8 mouse cellular contexts compared by ENCODE assay signal in genomic region chr4:118566161-118566676, GRCm38 (mm10). TPM values are rescaled to one million over a fixed set of nuclear protein-coding genes. Genes with fewer than 3 reads are reported as not detected.
DNase-seq lines count a peak whose midpoint lies in the region; TF ChIP-seq lines count a peak whose summit lies in the region.
"Had no signal": no experiment of that assay in that cellular context is flagged by ENCODE, and none has a peak within 500 bp of the region (broad histone marks: within the 10 kb centered on the region; RNA-seq: fewer than 3 reads in every experiment).

No protein-coding gene starts in this region.

- DNase-seq in left cerebral cortex, adult 11 months (ENCODE audit: low spot score) = peak; percentile 48
- no peak for DNase-seq in left cerebral cortex, postnatal 10 days (ENCODE audit: extremely low spot score in 1 of 2, low spot score in 2 of 2)
- peak; percentile 61 for DNase-seq in ES-E14 (ENCODE audit: low read depth, low spot score)
- DNase-seq in adrenal gland, postnatal 14 days = peak; percentile 71
- DNase-seq in heart, postnatal 14 days = peak; percentile 51 to 71
- DNase-seq in left cerebral cortex, postnatal 4 days = peak; percentile 38
- DNase-seq in retina, postnatal 7 days (ENCODE audit: low read depth, low spot score) = peak; percentile 33

- intact Hi-C loops in left cerebral cortex, postnatal 10 days (cut with DNase I) = no loop called here
- intact Hi-C loops in heart, postnatal 14 days (cut with DNase I) = loop anchor here (5.0 kb wide), 1 partner anchor 159 kb away; the partner anchor contains the start of genes Med8 and Szt2
- intact Hi-C loops in left cerebral cortex, postnatal 4 days (cut with DNase I) = no loop called here

- H3K9me3 ChIP-seq in ES-E14 (ENCODE audit: control insufficient read depth, insufficient read depth, low read depth, low read length) = no peaks in the 10 kb centered on the region

- H3K4me3 ChIP-seq in ES-E14 (ENCODE audit: insufficient read depth in 1 of 2, low read depth in 1 of 2, low read length in 2 of 2, poor library complexity in 1 of 2, severe bottlenecking in 1 of 2) = no peak overlapping the region

- peaks cover 0 to 3% of the 10 kb centered on the region in 2 experiments; a peak in 1 of 4 replicates for H3K4me1 ChIP-seq in ES-E14 (ENCODE audit: control insufficient read depth in 2 of 2, insufficient read depth in 2 of 2, low read length in 2 of 2, poor library complexity in 1 of 2)

- no peak overlapping the region for H3K9ac ChIP-seq in ES-E14 (ENCODE audit: insufficient read depth, low read depth, low read length, poor library complexity, severe bottlenecking)

- in situ Hi-C loops in ES-E14 (cut with MboI; ENCODE audit: low sequenced_read_pairs in 2 of 2, unreplicated experiment in 2 of 2) = loop anchor here in 1 of 2 experiments (10.0 kb wide), 1 partner anchor 111 kb away; the partner anchor contains the start of gene Mpl

- no peaks in the 10 kb centered on the region for H3K36me3 ChIP-seq in ES-E14 (ENCODE audit: control insufficient read depth, insufficient read depth, low read length, poor library complexity, severe bottlenecking)

- no peak overlapping the region for H3K27ac ChIP-seq in ES-E14 (ENCODE audit: insufficient read depth, low read depth, low read length, poor library complexity, severe bottlenecking)

TF ChIP-seq in ES-E14, 5 proteins besides CTCF, POLR2A, EP300 and RAD21:
- peak; percentile 66; the same call in 1 of the 2 replicates for TF ChIP-seq ZNF384 (IDR thresholded peaks at IDR 0.05; ENCODE audit: low read depth, low read length)
- TF ChIP-seq ZC3H11A (IDR thresholded peaks at IDR 0.05; ENCODE audit: borderline replicate concordance, low read depth, low read length) = peak; percentile 83
- no peak for TF ChIP-seq HCFC1 (IDR thresholded peaks at IDR 0.05; ENCODE audit: borderline replicate concordance, insufficient read depth, low read length)

RNA-seq across cellular contexts. Expression of gene Tmem125, which starts 22.4 kb away (rescaled TPM):
- total RNA-seq in left cerebral cortex, postnatal 10 days (2021) = 1 to 10 TPM; 1.5 to 1.8 TPM
- 12.0 and 19.1 TPM in 2 replicates for total RNA-seq in ES-E14 (2012; rRNA removed)
- total RNA-seq in adrenal gland, postnatal 14 days (2021) = 0.45 and 1.4 TPM in 2 replicates
- under 1 TPM; 0.22 to 0.26 TPM for total RNA-seq in heart, postnatal 14 days (2021)
- 1 to 10 TPM in 1 of 2 experiments, under 1 TPM in 1; 0.34 to 1.0 TPM for total RNA-seq in left cerebral cortex, postnatal 4 days (2021)

RNA-seq across cellular contexts. Expression of gene 2610528J11Rik, which starts 39.4 kb away (rescaled TPM):
- not detected for total RNA-seq in left cerebral cortex, postnatal 10 days (2021)
- 3.2 and 8.8 TPM in 2 replicates for total RNA-seq in ES-E14 (2012; rRNA removed)
- total RNA-seq in adrenal gland, postnatal 14 days (2021) = 3.6 TPM in 1 of 2 replicates, not detected in the other
- total RNA-seq in heart, postnatal 14 days (2021) = not detected
- under 1 TPM in 1 of 2 experiments, not detected in 1; 0.38 TPM for total RNA-seq in left cerebral cortex, postnatal 4 days (2021)
- total RNA-seq: neutrophil, adult 5-6 weeks had no signal

RNA-seq across cellular contexts. Expression of gene Cfap57, which starts 54.4 kb away (rescaled TPM):
- total RNA-seq in left cerebral cortex, postnatal 10 days (2021) = 1 to 10 TPM in 1 of 2 experiments, under 1 TPM in 1; 0.90 to 1.1 TPM
- total RNA-seq in ES-E14 (2012; rRNA removed) = 0.16 and 0.18 TPM in 2 replicates
- total RNA-seq in adrenal gland, postnatal 14 days (2021) = not detected in 2 replicates
- under 1 TPM; 0.07 to 0.12 TPM for total RNA-seq in heart, postnatal 14 days (2021)
- 1 to 10 TPM in 1 of 2 experiments, under 1 TPM in 1; 0.97 to 1.3 TPM for total RNA-seq in left cerebral cortex, postnatal 4 days (2021)

RNA-seq across cellular contexts. Expression of gene Ebna1bp2, which starts 54.4 kb away (rescaled TPM):
- total RNA-seq in left cerebral cortex, postnatal 10 days (2021) = 10 to 100 TPM; 48.3 to 54.4 TPM
- 165 and 182 TPM in 2 replicates for total RNA-seq in ES-E14 (2012; rRNA removed)
- total RNA-seq in adrenal gland, postnatal 14 days (2021) = 67.7 and 86.3 TPM in 2 replicates
- 10 to 100 TPM; 31.4 to 35.2 TPM for total RNA-seq in heart, postnatal 14 days (2021)
- total RNA-seq in left cerebral cortex, postnatal 4 days (2021) = 10 to 100 TPM; 72.4 to 76.5 TPM

Comparison
In these comparisons a context has a peak if more than half of its experiments do, and no peak if none do; other contexts are left out.
1. DNase-seq: peak in left cerebral cortex, adult 11 months (single experiment), ES-E14 (single experiment), adrenal gland, postnatal 14 days (single experiment), heart, postnatal 14 days (2 of 2), left cerebral cortex, postnatal 4 days (single experiment) and retina, postnatal 7 days (single experiment); none in left cerebral cortex, postnatal 10 days (0 of 2).